Mouse (Mus musculus) retina, adult 2 months (tissue): Measurements from ENCODE around the gene BB287469.
"Not testable (repeated sequence)": the region's sequence is repeated elsewhere in the genome, so short reads cannot be mapped to it uniquely, and the experiment has no call there.

Source experiments
- DNase-seq: peaks from one replicate; pipeline ENCODE4 v3.0.0-alpha.2; 2012; ENCODE audit warnings: low read depth, low spot score

The BB287469 gene

GRCm38 (mm10) chr12:87816277-87816676 lies at the start of gene BB287469:
Gene BB287469 (plus strand): TSS chr12:87816577.
- DNase-seq: not testable (repeated sequence)

GRCm38 (mm10) chr12:87775655-87776054 lies 40.7 kb upstream of the BB287469 start, which contains the start of gene Gm21319:
Gene Gm21319 (minus strand): TSS chr12:87775755.
- DNase-seq: not testable (repeated sequence)

- DNase-seq: not testable (repeated sequence)
Observed at GRCm38 (mm10) chr12:87795212-87795611, 21.2 kb upstream of the BB287469 start, which contains the start of gene Gm21936. Gene Gm21936 (plus strand): TSS chr12:87795512.

- DNase-seq: not testable (repeated sequence)
Observed at GRCm38 (mm10) chr12:87797971-87798370, 18.4 kb upstream of the BB287469 start.

- DNase-seq: not testable (repeated sequence)
Observed at GRCm38 (mm10) chr12:87842239-87842638, 25.9 kb downstream of the BB287469 start, which contains the start of gene Gm2001. Gene Gm2001 (minus strand): TSS chr12:87842339.

GRCm38 (mm10) chr12:87850657-87851056 lies 34.3 kb downstream of the BB287469 start:
- DNase-seq: not testable (repeated sequence)

- not testable (repeated sequence) for DNase-seq
Observed at GRCm38 (mm10) chr12:87856067-87856466, 39.7 kb downstream of the BB287469 start.

- DNase-seq: not testable (repeated sequence)
Observed at GRCm38 (mm10) chr12:87861740-87862692, 45.6 kb downstream of the BB287469 start.

- DNase-seq: not testable (repeated sequence)
Observed at GRCm38 (mm10) chr12:87863638-87864037, 47.3 kb downstream of the BB287469 start.

GRCm38 (mm10) chr12:87864048-87864447 lies 47.7 kb downstream of the BB287469 start:
- not testable (repeated sequence) for DNase-seq
